In genomic region chr16:59585706-59586244, GRCm38 (mm10) we compare ENCODE assay signal across 24 mouse cellular contexts. TPM values are rescaled to one million over a fixed set of nuclear protein-coding genes. Genes with fewer than 3 reads are reported as not detected.
DNase-seq lines count a peak whose midpoint lies in the region; ATAC-seq and TF ChIP-seq lines count a peak whose summit lies in the region.
"Had no signal": no experiment of that assay in that cellular context is flagged by ENCODE, and none has a peak within 500 bp of the region (broad histone marks: within the 10 kb centered on the region; RNA-seq: fewer than 3 reads in every experiment).

No protein-coding gene starts in this region.

- H3K4me3 ChIP-seq in heart, embryonic 11.5 days (ENCODE audit: low read depth, low read length) = no peak overlapping the region
- H3K4me3 ChIP-seq in hindbrain, embryonic 11.5 days (ENCODE audit: low read depth, low read length) = no peak overlapping the region
- no peak overlapping the region for H3K4me3 ChIP-seq in hindbrain, postnatal 0 days (ENCODE audit: low read length)
- H3K4me3 ChIP-seq in midbrain, embryonic 11.5 days (ENCODE audit: low read depth, low read length) = no peak overlapping the region
- H3K4me3 ChIP-seq in midbrain, embryonic 14.5 days (replicated peaks; ENCODE audit: low read depth, low read length) = no peak overlapping the region
- H3K4me3 ChIP-seq in neural tube, embryonic 15.5 days (replicated peaks) = no peak overlapping the region
- H3K4me3 ChIP-seq: hindbrain, embryonic 12.5 days; limb, embryonic 13.5 days; liver, embryonic 12.5 days; megakaryocyte, embryonic 14.5 days; stomach, embryonic 15.5 days had no signal

- WGBS in heart, embryonic 11.5 days (ENCODE audit: insufficient replicate concordance) = 67% methylated on average over 4 of the region's 4 CpGs
- WGBS in hindbrain, embryonic 11.5 days = 91% methylated on average over 4 of the region's 4 CpGs
- WGBS in hindbrain, postnatal 0 days = 87% methylated on average over 4 of the region's 4 CpGs
- 87% methylated on average over 4 of the region's 4 CpGs for WGBS in midbrain, embryonic 11.5 days
- 83% methylated on average over 4 of the region's 4 CpGs for WGBS in midbrain, embryonic 14.5 days
- 90% methylated on average over 4 of the region's 4 CpGs for WGBS in neural tube, embryonic 15.5 days

- peaks cover 48% of the 10 kb centered on the region for H3K4me1 ChIP-seq in heart, embryonic 11.5 days (ENCODE audit: control insufficient read depth, insufficient read depth, low read length)
- H3K4me1 ChIP-seq in hindbrain, embryonic 11.5 days (replicated peaks; ENCODE audit: control insufficient read depth, insufficient read depth, low read length) = no peaks in the 10 kb centered on the region
- H3K4me1 ChIP-seq in hindbrain, postnatal 0 days (ENCODE audit: insufficient read depth, low read length) = no peaks in the 10 kb centered on the region
- H3K4me1 ChIP-seq in midbrain, embryonic 11.5 days (ENCODE audit: control insufficient read depth, insufficient read depth, low read length) = no peaks in the 10 kb centered on the region
- H3K4me1 ChIP-seq in midbrain, embryonic 14.5 days (ENCODE audit: control insufficient read depth, insufficient read depth, low read length) = no peaks in the 10 kb centered on the region
- H3K4me1 ChIP-seq in neural tube, embryonic 15.5 days = peaks cover 8% of the 10 kb centered on the region; the same call in 1 of the 2 replicates
- H3K4me1 ChIP-seq: liver, embryonic 12.5 days; stomach, embryonic 15.5 days had no signal

- no peak overlapping the region for H3K9ac ChIP-seq in heart, embryonic 11.5 days (ENCODE audit: low read depth, low read length)
- no peak overlapping the region for H3K9ac ChIP-seq in hindbrain, embryonic 11.5 days (ENCODE audit: low read depth, low read length)
- H3K9ac ChIP-seq in hindbrain, postnatal 0 days (replicated peaks; ENCODE audit: low read length) = no peak overlapping the region
- H3K9ac ChIP-seq in midbrain, embryonic 11.5 days (ENCODE audit: low read length) = no peak overlapping the region
- no peak overlapping the region for H3K9ac ChIP-seq in midbrain, embryonic 14.5 days (replicated peaks; ENCODE audit: low read length)
- H3K9ac ChIP-seq in neural tube, embryonic 15.5 days (replicated peaks) = no peak overlapping the region
- H3K9ac ChIP-seq: forebrain, postnatal 0 days; hindbrain, embryonic 12.5 days; limb, embryonic 13.5 days; liver, embryonic 12.5 days; stomach, embryonic 15.5 days had no signal

- no peak for ATAC-seq in heart, embryonic 11.5 days (replicated peaks; ENCODE audit: insufficient number of reproducible peaks, low FRiP score, low TSS enrichment)
- ATAC-seq in hindbrain, embryonic 11.5 days (ENCODE audit: low FRiP score) = 0 out of 2 replicates have a peak, but pooled peaks have one; percentile 27
- no peak for ATAC-seq in hindbrain, postnatal 0 days
- peak; percentile 4; the same call in 1 of the 2 replicates for ATAC-seq in midbrain, embryonic 11.5 days (ENCODE audit: low FRiP score)
- ATAC-seq in midbrain, embryonic 14.5 days (ENCODE audit: low FRiP score, low TSS enrichment) = no peak
- no peak for ATAC-seq in neural tube, embryonic 15.5 days (ENCODE audit: low FRiP score)
- ATAC-seq: activated CD4-positive, CD25-positive, alpha-beta regulatory T cell, adult 4 months; forebrain, postnatal 0 days; liver, embryonic 12.5 days had no signal

- no peak for DNase-seq in heart, adult 8-10 months (ENCODE audit: low spot score)
- DNase-seq in hindbrain, embryonic 11.5 days (ENCODE audit: low spot score) = no peak
- no peak for DNase-seq in hindbrain, postnatal 0 days (ENCODE audit: low spot score)
- peak; percentile 57 for DNase-seq in midbrain, embryonic 11.5 days (ENCODE audit: low spot score, missing footprints)
- no peak for DNase-seq in midbrain, embryonic 14.5 days
- DNase-seq: adrenal gland, adult 8-10 months; cerebellum, adult 11-12 months; cerebellum, postnatal 10 days; forebrain, postnatal 0 days; gastrocnemius, postnatal 36 days; layer of hippocampus, postnatal 36 days; right cerebral cortex, adult 18-20 months; right cerebral cortex, postnatal 4 days; thymus, adult 18-20 months; thymus, postnatal 36 days had no signal

- H3K4me2 ChIP-seq in heart, embryonic 11.5 days = no peak overlapping the region
- H3K4me2 ChIP-seq in hindbrain, embryonic 11.5 days (replicated peaks; ENCODE audit: low read depth, low read length) = no peak overlapping the region
- no peak overlapping the region for H3K4me2 ChIP-seq in hindbrain, postnatal 0 days (ENCODE audit: low read depth, low read length)
- H3K4me2 ChIP-seq in midbrain, embryonic 11.5 days = no peak overlapping the region
- no peak overlapping the region for H3K4me2 ChIP-seq in midbrain, embryonic 14.5 days (ENCODE audit: low read length)
- H3K4me2 ChIP-seq in neural tube, embryonic 15.5 days = no peak overlapping the region
- H3K4me2 ChIP-seq: hindbrain, embryonic 12.5 days; limb, embryonic 13.5 days; liver, embryonic 12.5 days; stomach, embryonic 15.5 days had no signal

- H3K27ac ChIP-seq in heart, embryonic 11.5 days (ENCODE audit: low read depth, low read length) = peak overlapping the region; percentile 62; the same call in 1 of the 2 replicates
- H3K27ac ChIP-seq in hindbrain, embryonic 11.5 days (ENCODE audit: low read depth, low read length) = no peak overlapping the region
- H3K27ac ChIP-seq in hindbrain, postnatal 0 days = no peak overlapping the region
- H3K27ac ChIP-seq in midbrain, embryonic 11.5 days (ENCODE audit: low read depth, low read length) = no peak overlapping the region
- no peak overlapping the region for H3K27ac ChIP-seq in midbrain, embryonic 14.5 days (replicated peaks; ENCODE audit: low read depth, low read length)
- no peak overlapping the region for H3K27ac ChIP-seq in neural tube, embryonic 15.5 days (replicated peaks)
- H3K27ac ChIP-seq: hindbrain, embryonic 12.5 days; limb, embryonic 13.5 days; liver, embryonic 12.5 days; stomach, embryonic 15.5 days had no signal

- H3K36me3 ChIP-seq in heart, embryonic 11.5 days (ENCODE audit: control insufficient read depth, insufficient read depth, low read length) = no peaks in the 10 kb centered on the region
- no peaks in the 10 kb centered on the region for H3K36me3 ChIP-seq in hindbrain, embryonic 11.5 days (ENCODE audit: control insufficient read depth, insufficient read depth, low read length)
- no peaks in the 10 kb centered on the region for H3K36me3 ChIP-seq in hindbrain, postnatal 0 days (ENCODE audit: insufficient read depth, low read length)
- H3K36me3 ChIP-seq in midbrain, embryonic 11.5 days (ENCODE audit: control insufficient read depth, insufficient read depth, low read length) = no peaks in the 10 kb centered on the region
- H3K36me3 ChIP-seq in midbrain, embryonic 14.5 days (ENCODE audit: control insufficient read depth, insufficient read depth, low read length) = no peaks in the 10 kb centered on the region
- no peaks in the 10 kb centered on the region for H3K36me3 ChIP-seq in neural tube, embryonic 15.5 days
- H3K36me3 ChIP-seq: hindbrain, embryonic 12.5 days; limb, embryonic 13.5 days; liver, embryonic 12.5 days; stomach, embryonic 15.5 days had no signal

- no peak for TF ChIP-seq CTCF in hindbrain, postnatal 0 days (IDR thresholded peaks at IDR 0.05; ENCODE audit: low read depth)

- no peaks in the 10 kb centered on the region for H3K9me3 ChIP-seq in heart, embryonic 11.5 days (replicated peaks; ENCODE audit: control insufficient read depth, low read length)
- H3K9me3 ChIP-seq in hindbrain, embryonic 11.5 days (ENCODE audit: control insufficient read depth, low read length) = no peaks in the 10 kb centered on the region
- H3K9me3 ChIP-seq in hindbrain, postnatal 0 days (ENCODE audit: low read length) = no peaks in the 10 kb centered on the region
- no peaks in the 10 kb centered on the region for H3K9me3 ChIP-seq in midbrain, embryonic 11.5 days (ENCODE audit: control insufficient read depth, low read length)
- H3K9me3 ChIP-seq in midbrain, embryonic 14.5 days (ENCODE audit: control insufficient read depth, low read length) = no peaks in the 10 kb centered on the region
- no peaks in the 10 kb centered on the region for H3K9me3 ChIP-seq in neural tube, embryonic 15.5 days (replicated peaks)
- H3K9me3 ChIP-seq: hindbrain, embryonic 12.5 days; limb, embryonic 13.5 days; liver, embryonic 12.5 days; stomach, embryonic 15.5 days had no signal

- H3K27me3 ChIP-seq in heart, embryonic 11.5 days (ENCODE audit: control insufficient read depth, insufficient read depth, low read length) = no peaks in the 10 kb centered on the region
- H3K27me3 ChIP-seq in hindbrain, embryonic 11.5 days (ENCODE audit: control insufficient read depth, insufficient read depth, low read length) = no peaks in the 10 kb centered on the region
- H3K27me3 ChIP-seq in hindbrain, postnatal 0 days (ENCODE audit: insufficient read depth, low read length) = no peaks in the 10 kb centered on the region
- H3K27me3 ChIP-seq in midbrain, embryonic 11.5 days (ENCODE audit: control insufficient read depth, insufficient read depth, low read length) = no peaks in the 10 kb centered on the region
- no peaks in the 10 kb centered on the region for H3K27me3 ChIP-seq in midbrain, embryonic 14.5 days (ENCODE audit: control insufficient read depth, insufficient read depth, low read length)
- no peaks in the 10 kb centered on the region for H3K27me3 ChIP-seq in neural tube, embryonic 15.5 days (replicated peaks)
- H3K27me3 ChIP-seq: hindbrain, embryonic 12.5 days; limb, embryonic 13.5 days; liver, embryonic 12.5 days; megakaryocyte, embryonic 14.5 days; stomach, embryonic 15.5 days had no signal

RNA-seq across cellular contexts. Expression of gene Crybg3, which starts 15.0 kb away (rescaled TPM):
- polyA plus RNA-seq in heart, embryonic 11.5 days (2014; fragmentation: Nextera tagmentation; extraction: Ambion mirVana) = 19.7 and 19.8 TPM in 2 replicates
- total RNA-seq in heart, adult 8-10 months (2022) = 10 to 100 TPM; 71.6 to 83.9 (median 77.2) TPM
- 8.3 and 10.4 TPM in 2 replicates for polyA plus RNA-seq in hindbrain, embryonic 11.5 days (2014; fragmentation: Nextera tagmentation; extraction: Ambion mirVana)
- total RNA-seq in hindbrain, postnatal 0 days (2014; rRNA removed) = 5.9 and 6.5 TPM in 2 replicates
- 1.4 and 2.1 TPM in 2 replicates for polyA plus RNA-seq in hindbrain, postnatal 0 days (2015; fragmentation: Nextera tagmentation; extraction: Ambion mirVana)
- 6.2 and 6.5 TPM in 2 replicates for polyA plus RNA-seq in midbrain, embryonic 11.5 days (2014; fragmentation: Nextera tagmentation; extraction: Ambion mirVana)
- polyA plus RNA-seq in midbrain, embryonic 14.5 days (2014; fragmentation: Nextera tagmentation; extraction: Ambion mirVana) = 2.1 and 3.1 TPM in 2 replicates
- polyA plus RNA-seq in neural tube, embryonic 15.5 days (2015; fragmentation: Nextera tagmentation; extraction: Ambion mirVana) = 1.8 and 2.8 TPM in 2 replicates

RNA-seq across cellular contexts. Expression of gene Arl6, which starts 53.4 kb away (rescaled TPM):
- polyA plus RNA-seq in heart, embryonic 11.5 days (2014; fragmentation: Nextera tagmentation; extraction: Ambion mirVana) = 20.8 and 24.6 TPM in 2 replicates
- 1 to 10 TPM; 4.1 to 5.5 (median 4.8) TPM for total RNA-seq in heart, adult 8-10 months (2022)
- 60.6 and 61.7 TPM in 2 replicates for polyA plus RNA-seq in hindbrain, embryonic 11.5 days (2014; fragmentation: Nextera tagmentation; extraction: Ambion mirVana)
- 26.6 and 29.1 TPM in 2 replicates for total RNA-seq in hindbrain, postnatal 0 days (2014; rRNA removed)
- 63.7 and 65.8 TPM in 2 replicates for polyA plus RNA-seq in hindbrain, postnatal 0 days (2015; fragmentation: Nextera tagmentation; extraction: Ambion mirVana)
- polyA plus RNA-seq in midbrain, embryonic 11.5 days (2014; fragmentation: Nextera tagmentation; extraction: Ambion mirVana) = 56.7 and 62.0 TPM in 2 replicates
- polyA plus RNA-seq in midbrain, embryonic 14.5 days (2014; fragmentation: Nextera tagmentation; extraction: Ambion mirVana) = 57.0 and 59.2 TPM in 2 replicates
- polyA plus RNA-seq in neural tube, embryonic 15.5 days (2015; fragmentation: Nextera tagmentation; extraction: Ambion mirVana) = 46.5 and 51.2 TPM in 2 replicates
- total RNA-seq: MEL had no signal

Comparison
In these comparisons a context has a peak if more than half of its experiments do, and no peak if none do; other contexts are left out.
1. ATAC-seq: peak in hindbrain, embryonic 11.5 days (single experiment) and midbrain, embryonic 11.5 days (single experiment); none in heart, embryonic 11.5 days (single experiment), hindbrain, postnatal 0 days (single experiment), midbrain, embryonic 14.5 days (single experiment) and neural tube, embryonic 15.5 days (single experiment).